Mouse (Mus musculus): ENCODE results near the gene Cdkal1. TPM values are rescaled to one million over a fixed set of nuclear protein-coding genes. Genes with fewer than 3 reads are reported as not detected.

Gene Cdkal1
- total and polyA plus RNA-seq, 3 experiments, result 8.7 to 13.7 (median 9.5) TPM

GRCm38 (mm10) chr13:29828032-29828431, 27.4 kb downstream of the Cdkal1 start:
- H3K36me3 ChIP-seq (replicated peaks in 1 of 2; ENCODE audit: control insufficient read depth in 1 of 2, insufficient read depth in 1 of 2, low read length in 1 of 2), result peaks cover 0 to 25% of the 10 kb centered on the region in 2 experiments
- in situ Hi-C loops (cut with MboI; ENCODE audit: low pct_ligation_motif_present, low pct_unique_long_range_greater_than_20kb, low sequenced_read_pairs) (no loop called here), dilution Hi-C loops (cut with MboI; ENCODE audit: extremely low pct_ligation_motif_present, extremely low pct_unique_long_range_greater_than_20kb, low sequenced_read_pairs) (no loop called here)
- H3K9ac ChIP-seq (ENCODE audit: insufficient read depth, low read depth), result no peak overlapping the region
- H3K9me3 ChIP-seq (replicated peaks; ENCODE audit: low read length), result no peaks in the 10 kb centered on the region
- H3K27me3 ChIP-seq (replicated peaks), result no peaks in the 10 kb centered on the region
- no peak for DNase-seq (ENCODE audit: extremely low read depth)
- no peaks in the 10 kb centered on the region for H3K4me1 ChIP-seq (ENCODE audit: control insufficient read depth in 1 of 2, insufficient read depth in 2 of 2)
- no peaks in the 10 kb centered on the region for H3K79me2 ChIP-seq (replicated peaks; ENCODE audit: control insufficient read depth, extremely low read depth, insufficient read depth, poor library complexity, severe bottlenecking)
- no peak overlapping the region for H3K4me2 ChIP-seq (ENCODE audit: insufficient read depth, low read depth, poor library complexity, severe bottlenecking)
- no peak overlapping the region for H3K4me3 ChIP-seq (replicated peaks in 1 of 3; ENCODE audit: low read depth in 2 of 3, low read length in 2 of 3, poor library complexity in 1 of 3)
- no peak overlapping the region for H3K27ac ChIP-seq (ENCODE audit: insufficient read depth, low read depth)
- TF ChIP-seq CHD2 (IDR thresholded peaks at IDR 0.05; ENCODE audit: low read length) (no peak), PAX5 (IDR thresholded peaks at IDR 0.05; ENCODE audit: low read length) (no peak), ZKSCAN1 (IDR thresholded peaks at IDR 0.05; ENCODE audit: borderline replicate concordance, low read depth, low read length) (no peak)

- peaks cover 0 to 30% of the 10 kb centered on the region in 2 experiments for H3K36me3 ChIP-seq (replicated peaks in 1 of 2; ENCODE audit: control insufficient read depth in 1 of 2, insufficient read depth in 1 of 2, low read length in 1 of 2)
- DNase-seq (ENCODE audit: extremely low read depth), result no peak
- dilution Hi-C loops (cut with MboI; ENCODE audit: extremely low pct_ligation_motif_present, extremely low pct_unique_long_range_greater_than_20kb, low sequenced_read_pairs), result no loop called here
- H3K9ac ChIP-seq (ENCODE audit: insufficient read depth, low read depth), result no peak overlapping the region
- no peaks in the 10 kb centered on the region for H3K79me2 ChIP-seq (replicated peaks; ENCODE audit: control insufficient read depth, extremely low read depth, insufficient read depth, poor library complexity, severe bottlenecking)
- H3K27ac ChIP-seq (ENCODE audit: insufficient read depth, low read depth), result no peak overlapping the region
- H3K4me1 ChIP-seq (ENCODE audit: control insufficient read depth in 1 of 2, insufficient read depth in 2 of 2), result no peaks in the 10 kb centered on the region
- H3K9me3 ChIP-seq (replicated peaks; ENCODE audit: low read length), result no peaks in the 10 kb centered on the region
- no peak overlapping the region for H3K4me2 ChIP-seq (ENCODE audit: insufficient read depth, low read depth, poor library complexity, severe bottlenecking)
- no peak overlapping the region for H3K4me3 ChIP-seq (replicated peaks in 1 of 3; ENCODE audit: low read depth in 2 of 3, low read length in 2 of 3, poor library complexity in 1 of 3)
- no peak for TF ChIP-seq BHLHE40 (IDR thresholded peaks at IDR 0.05; ENCODE audit: low read depth, low read length)
- no peak for TF ChIP-seq MXI1 (IDR thresholded peaks at IDR 0.05; ENCODE audit: low read depth, low read length)
- no peak for TF ChIP-seq POLR2A (IDR thresholded peaks at IDR 0.05; ENCODE audit: low read depth, low read length)
- TF ChIP-seq IRF4 (IDR thresholded peaks at IDR 0.05; ENCODE audit: low read depth, low read length), result no peak
- TF ChIP-seq ZKSCAN1 (IDR thresholded peaks at IDR 0.05; ENCODE audit: borderline replicate concordance, low read depth, low read length), result no peak
- no peak for TF ChIP-seq ZMIZ1 (IDR thresholded peaks at IDR 0.05; ENCODE audit: low read depth, low read length)
- TF ChIP-seq JUN (IDR thresholded peaks at IDR 0.05; ENCODE audit: insufficient read depth, low read depth, low read length), result no peak
- TF ChIP-seq GABPA (IDR thresholded peaks at IDR 0.05; ENCODE audit: insufficient replicate concordance, low read depth, low read length), result no peak
- no peak for TF ChIP-seq USF2 (conservative IDR thresholded peaks at IDR 0.05; ENCODE audit: low read depth, low read length)
- TF ChIP-seq CHD2 (IDR thresholded peaks at IDR 0.05; ENCODE audit: low read length), result no peak
- TF ChIP-seq TCF12 (IDR thresholded peaks at IDR 0.05; ENCODE audit: low read depth, low read length), result no peak
- TF ChIP-seq RCOR1 (conservative IDR thresholded peaks at IDR 0.05; ENCODE audit: low read depth, low read length), result no peak
- no peak for TF ChIP-seq ELF1 (IDR thresholded peaks at IDR 0.05; ENCODE audit: low read depth, low read length)
- TF ChIP-seq UBTF (IDR thresholded peaks at IDR 0.05; ENCODE audit: low read depth, low read length), result no peak
- in situ Hi-C loops (cut with MboI; ENCODE audit: low pct_ligation_motif_present, low pct_unique_long_range_greater_than_20kb, low sequenced_read_pairs), result no loop called here
- no peaks in the 10 kb centered on the region for H3K27me3 ChIP-seq (replicated peaks)
These were observed 29.0 kb downstream of the Cdkal1 start for GRCm38 (mm10) chr13:29826469-29826868.
